Mouse (Mus musculus) heart, adult 2 months (tissue): ENCODE measurements at regions not wholly inside any gene's neighbourhood (a gene's known extent, or its start where the extent isn't known, plus 50 kb on each side); places are given as distances from the start of the nearest gene placed in this dataset.

Experiments used
- CTCF ChIP-seq: fragments of 200-600 bp; IDR thresholded peaks from 2 replicates; pipeline ENCODE4 v1.8.1; 2022; ENCODE audit warnings: antibody characterized with exemption, mild to moderate bottlenecking, moderate library complexity
- POLR2A ChIP-seq: fragments of 200-500 bp; IDR thresholded peaks from 2 replicates; pipeline ENCODE4 v1.6.1; 2011; ENCODE audit warnings: mild to moderate bottlenecking, low read depth, low read length, control low read depth; ENCODE audit not compliant: insufficient read depth

DNA sequence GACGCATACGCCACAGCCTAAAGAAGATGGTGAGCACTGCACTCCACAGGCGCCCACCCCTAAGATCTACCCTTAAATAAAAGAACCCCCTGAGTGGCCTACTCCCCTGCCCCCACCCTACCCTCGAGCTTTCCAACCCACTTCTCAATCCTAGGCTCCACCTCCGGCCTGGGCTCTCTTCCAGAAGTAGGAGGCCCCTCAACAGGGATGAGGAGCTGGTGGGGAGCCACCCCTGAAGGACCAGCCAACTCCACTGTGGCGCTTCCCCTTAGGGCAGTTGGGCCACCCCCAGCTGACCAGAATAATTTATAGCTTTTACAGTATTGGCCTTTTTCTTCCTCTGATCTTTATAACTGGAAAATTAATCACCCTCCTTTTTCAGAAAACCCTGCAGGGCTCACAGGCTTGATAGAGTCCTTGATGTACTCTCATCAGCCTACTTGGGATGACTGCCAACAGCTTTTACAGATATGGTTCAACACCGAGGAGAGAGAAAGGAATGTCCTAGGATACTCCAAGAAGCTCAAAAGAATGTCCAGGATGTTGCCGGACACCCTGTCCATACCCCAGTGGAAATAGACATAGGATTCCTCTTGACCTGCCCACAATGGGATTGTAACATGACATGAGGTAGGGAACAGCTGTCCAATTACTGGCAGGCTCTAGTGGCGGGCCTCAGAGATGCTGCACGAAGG lies 220.3 kb upstream of the Col3a1 start:
- TF ChIP-seq CTCF = no peak
- TF ChIP-seq POLR2A = no peak
